Mouse (Mus musculus) erythroblast, embryonic 14.5 days (primary cell): ENCODE data around the gene Tbck.

Source experiments
- GATA1 ChIP-seq: IDR thresholded peaks from 2 replicates; pipeline ENCODE4 v1.6.1; 2012; ENCODE audit warnings: low read length, inconsistent platforms, mixed read lengths
- TAL1 ChIP-seq: IDR thresholded peaks from 3 replicates; pipeline ENCODE4 v1.6.1; 2012; ENCODE audit warnings: low read length, inconsistent platforms, mixed read lengths

- TF ChIP-seq GATA1 (no peak), TAL1 (no peak)
These were observed 107.2 kb downstream of the Tbck start for GRCm38 (mm10) chr3:132791140-132791539.
